Mouse (Mus musculus): ENCODE results near the gene Dbil5.

DNA sequence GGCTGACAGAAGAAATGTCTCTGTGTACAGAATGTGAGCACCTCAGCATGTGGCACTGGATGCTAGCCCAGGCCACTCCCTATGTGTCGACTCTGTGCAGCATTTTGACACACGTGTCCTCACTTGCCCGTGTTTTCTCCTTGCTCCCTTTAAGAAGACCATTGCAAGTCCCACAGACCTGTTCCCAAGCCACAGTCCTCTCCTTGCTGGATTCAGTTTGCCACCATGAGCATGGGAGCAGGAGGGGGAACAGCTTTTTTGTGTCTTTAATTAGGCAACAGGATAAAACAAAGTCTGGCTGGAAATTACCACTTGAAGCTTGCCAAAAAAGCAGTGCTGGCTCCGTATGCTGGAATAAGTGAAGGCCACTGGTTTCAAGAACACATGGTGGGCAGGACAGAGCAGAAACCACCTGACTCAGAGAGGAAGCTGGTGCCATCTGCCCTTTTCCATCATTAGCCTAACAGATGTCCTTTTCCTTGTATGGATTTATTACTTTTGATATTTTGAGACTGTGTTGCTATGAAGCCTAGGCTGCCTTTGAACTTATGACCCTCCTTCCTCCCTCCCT, 38.1 kb downstream of the Dbil5 start:
- TF ChIP-seq POLR2A (IDR thresholded peaks at IDR 0.05; ENCODE audit: insufficient read depth, low read depth, low read length) = no peak
- TF ChIP-seq CTCF (IDR thresholded peaks at IDR 0.05) = no peak
- no peak for TF ChIP-seq EP300 (IDR thresholded peaks at IDR 0.05; ENCODE audit: insufficient read depth, low read depth, low read length)
